Mouse (Mus musculus): Measurements from ENCODE around the gene Mbnl2.

Gene Mbnl2

GRCm38 (mm10) chr14:120275246-120276238, at the start of gene Mbnl2:
Mbnl2 (plus strand) TSS chr14:120275669.
- in situ Hi-C loops (cut with MboI, MseI): loop anchor here (5.0 to 25.0 kb wide), 2 partner anchors 52 to 1588 kb away; no protein-coding TSS in a partner anchor

GRCm38 (mm10) chr14:120232076-120232496, 43.4 kb upstream of the Mbnl2 start:
- in situ Hi-C loops (cut with MboI, MseI): no loop called here

GRCm38 (mm10) chr14:120235610-120236009, 39.9 kb upstream of the Mbnl2 start:
- in situ Hi-C loops (cut with MboI, MseI): no loop called here

GRCm38 (mm10) chr14:120238501-120238900, 37.0 kb upstream of the Mbnl2 start:
- in situ Hi-C loops (cut with MboI, MseI): no loop called here

GRCm38 (mm10) chr14:120240209-120240608, 35.3 kb upstream of the Mbnl2 start:
- in situ Hi-C loops (cut with MboI, MseI): no loop called here

GRCm38 (mm10) chr14:120242711-120243110, 32.8 kb upstream of the Mbnl2 start:
- in situ Hi-C loops (cut with MboI, MseI): no loop called here

- in situ Hi-C loops (cut with MboI, MseI): no loop called here
Measured at GRCm38 (mm10) chr14:120245081-120245705, 30.3 kb upstream of the Mbnl2 start.

GRCm38 (mm10) chr14:120253331-120253730, 22.1 kb upstream of the Mbnl2 start:
- in situ Hi-C loops (cut with MboI, MseI): no loop called here

- in situ Hi-C loops (cut with MboI, MseI): no loop called here
Measured at GRCm38 (mm10) chr14:120256146-120256545, 19.3 kb upstream of the Mbnl2 start.

- in situ Hi-C loops (cut with MboI, MseI): no loop called here
Measured at GRCm38 (mm10) chr14:120256623-120257384, 18.7 kb upstream of the Mbnl2 start.

- in situ Hi-C loops (cut with MboI, MseI): no loop called here
Measured at GRCm38 (mm10) chr14:120257483-120257882, 18.0 kb upstream of the Mbnl2 start.

GRCm38 (mm10) chr14:120259426-120259825, 16.0 kb upstream of the Mbnl2 start:
- in situ Hi-C loops (cut with MboI, MseI): no loop called here

GRCm38 (mm10) chr14:120261606-120262005, 13.9 kb upstream of the Mbnl2 start:
- in situ Hi-C loops (cut with MboI, MseI): loop anchor here (5.0 kb wide), 1 partner anchor 81 kb away; no protein-coding TSS in a partner anchor

GRCm38 (mm10) chr14:120262660-120263379, 12.6 kb upstream of the Mbnl2 start:
- in situ Hi-C loops (cut with MboI, MseI): loop anchor here (5.0 kb wide), 1 partner anchor 79 kb away; no protein-coding TSS in a partner anchor

- in situ Hi-C loops (cut with MboI, MseI): loop anchor here (5.0 kb wide), 1 partner anchor 79 kb away; no protein-coding TSS in a partner anchor
Measured at GRCm38 (mm10) chr14:120263380-120264135, 11.9 kb upstream of the Mbnl2 start.

GRCm38 (mm10) chr14:120265886-120266285, 9.6 kb upstream of the Mbnl2 start:
- in situ Hi-C loops (cut with MboI, MseI): loop anchor here (5.0 kb wide), 1 partner anchor 136 kb away; no protein-coding TSS in a partner anchor

- in situ Hi-C loops (cut with MboI, MseI): loop anchor here (5.0 kb wide), 1 partner anchor 135 kb away; no protein-coding TSS in a partner anchor
Measured at GRCm38 (mm10) chr14:120267130-120267529, 8.3 kb upstream of the Mbnl2 start.

GRCm38 (mm10) chr14:120270031-120270430, 5.4 kb upstream of the Mbnl2 start:
- in situ Hi-C loops (cut with MboI, MseI): no loop called here

GRCm38 (mm10) chr14:120270633-120271032, 4.8 kb upstream of the Mbnl2 start:
- in situ Hi-C loops (cut with MboI, MseI): no loop called here

- in situ Hi-C loops (cut with MboI, MseI): no loop called here
Measured at GRCm38 (mm10) chr14:120271096-120271495, 4.4 kb upstream of the Mbnl2 start.
